Comparison of ENCODE assay signal across 8 mouse cellular contexts in genomic region chr15:102002646-102003488, GRCm38 (mm10). TPM values are rescaled to one million over a fixed set of nuclear protein-coding genes. Genes with fewer than 3 reads are reported as not detected.
A peak's percentile ranks its signal among the peaks of the same experiment; 100 is the strongest.
DNase-seq lines count a peak whose midpoint lies in the region; ATAC-seq lines count a peak whose summit lies in the region.

No protein-coding gene starts in this region.

- peaks cover 24% of the 10 kb centered on the region for H3K27me3 ChIP-seq in lung, embryonic 16.5 days (ENCODE audit: control insufficient read depth, insufficient read depth, low read depth, low read length)

- H3K27ac ChIP-seq in lung, embryonic 16.5 days (ENCODE audit: low read length) = peak overlapping the region; percentile 81

- H3K36me3 ChIP-seq in lung, embryonic 16.5 days (ENCODE audit: control insufficient read depth, insufficient read depth, low read length) = peaks cover 3% of the 10 kb centered on the region; the same call in 1 of the 2 replicates

- 4% methylated on average over 34 of the region's 34 CpGs for WGBS in lung, embryonic 16.5 days

- H3K9me3 ChIP-seq in lung, embryonic 16.5 days (ENCODE audit: control insufficient read depth, low read length) = no peaks in the 10 kb centered on the region

- peak overlapping the region; percentile 54 for H3K4me2 ChIP-seq in lung, embryonic 16.5 days (ENCODE audit: low read depth, low read length)

- peak overlapping the region; percentile 65 for H3K9ac ChIP-seq in lung, embryonic 16.5 days (ENCODE audit: low read length)

- DNase-seq in cerebellum, postnatal 14 days = peak; percentile 22 to 39
- DNase-seq in cerebellum, adult 8-10 months = no peak
- DNase-seq in adrenal gland, postnatal 4 days (ENCODE audit: low spot score in 2 of 2) = peak; percentile 23 to 58
- DNase-seq in gastrocnemius, postnatal 25 days = peak; percentile 40
- peak; percentile 90 for DNase-seq in kidney, adult 9 months
- peak; percentile 83 for DNase-seq in retina, postnatal 1 day
- no peak for DNase-seq in layer of hippocampus, postnatal 36 days

- peaks cover 22% of the 10 kb centered on the region for H3K4me1 ChIP-seq in lung, embryonic 16.5 days (replicated peaks; ENCODE audit: control insufficient read depth, insufficient read depth, low read length)

- peak overlapping the region; percentile 58 for H3K4me3 ChIP-seq in lung, embryonic 16.5 days (ENCODE audit: low read length)

- peak; percentile 70 for ATAC-seq in lung, embryonic 16.5 days (ENCODE audit: low read depth)

RNA-seq across cellular contexts. Expression of gene Krt8, which starts 1.4 kb away (rescaled TPM):
- 10 to 100 TPM; 18.8 TPM for total RNA-seq in adrenal gland, postnatal 4 days (2021)
- under 1 TPM; 0.13 to 0.19 TPM for total RNA-seq in gastrocnemius, postnatal 25 days (2021)
- 402 and 445 TPM in 2 replicates for polyA plus RNA-seq in lung, embryonic 16.5 days (2015; fragmentation: Nextera tagmentation; extraction: Ambion mirVana)
- under 1 TPM in 1 of 2 experiments, not detected in 1; 0.18 TPM for total RNA-seq in layer of hippocampus, postnatal 36 days (2021)

RNA-seq across cellular contexts. Expression of gene Krt18, which starts 25.1 kb away (rescaled TPM):
- 10 to 100 TPM; 17.3 to 22.9 TPM for total RNA-seq in adrenal gland, postnatal 4 days (2021)
- under 1 TPM; 0.18 to 0.29 TPM for total RNA-seq in gastrocnemius, postnatal 25 days (2021)
- 263 and 293 TPM in 2 replicates for polyA plus RNA-seq in lung, embryonic 16.5 days (2015; fragmentation: Nextera tagmentation; extraction: Ambion mirVana)
- total RNA-seq in layer of hippocampus, postnatal 36 days (2021) = under 1 TPM in 1 of 2 experiments, not detected in 1; 0.71 TPM

RNA-seq across cellular contexts. Expression of gene Krt78, which starts 48.8 kb away (rescaled TPM):
- not detected for total RNA-seq in adrenal gland, postnatal 4 days (2021)
- total RNA-seq in gastrocnemius, postnatal 25 days (2021) = not detected
- polyA plus RNA-seq in lung, embryonic 16.5 days (2015; fragmentation: Nextera tagmentation; extraction: Ambion mirVana) = 0.10 and 0.21 TPM in 2 replicates
- not detected for total RNA-seq in layer of hippocampus, postnatal 36 days (2021)

Comparison
In these comparisons a context has a peak if more than half of its experiments do, and no peak if none do; other contexts are left out.
1. DNase-seq: peak in cerebellum, postnatal 14 days (2 of 2), adrenal gland, postnatal 4 days (2 of 2), gastrocnemius, postnatal 25 days (single experiment), kidney, adult 9 months (single experiment) and retina, postnatal 1 day (single experiment); none in cerebellum, adult 8-10 months (single experiment) and layer of hippocampus, postnatal 36 days (0 of 2).
2. RNA of gene Krt8, which starts 1.4 kb away (total RNA-seq): 18.8 TPM in adrenal gland, postnatal 4 days; 0.13 to 0.19 TPM in gastrocnemius, postnatal 25 days and 0.18 TPM in layer of hippocampus, postnatal 36 days; every median in the first group is over 10 times any median in the second.
3. RNA of gene Krt18, which starts 25.1 kb away (total RNA-seq): 17.3 to 22.9 TPM in adrenal gland, postnatal 4 days; 0.71 TPM in layer of hippocampus, postnatal 36 days and 0.18 to 0.29 TPM in gastrocnemius, postnatal 25 days; every median in the first group is over 10 times any median in the second.